Mouse (Mus musculus) neural tube, embryonic 11.5 days (tissue): ENCODE data around the gene Helq. TPM values are rescaled to one million over a fixed set of nuclear protein-coding genes. Genes with fewer than 3 reads are reported as not detected.

Source experiments
- ATAC-seq: fragments of 200-750 bp; cut with Nextera tagmentation; 2 replicates; pipeline ENCODE4 v1.8.0; 2017; ENCODE audit warnings: moderate number of reproducible peaks, mild to moderate bottlenecking, moderate TSS enrichment, moderate library complexity; ENCODE audit not compliant: insufficient read depth, low FRiP score, low TSS enrichment
- DNase-seq: peaks from one replicate; pipeline ENCODE4 v3.0.0-alpha.2; 2015; ENCODE audit warnings: low spot score
- H3K27ac ChIP-seq: fragments of 300-500 bp; sonication (generic); 2 replicates; pipeline ENCODE4 v1.5.1; 2014; ENCODE audit warnings: low read depth, mild to moderate bottlenecking, low read length
- H3K27me3 ChIP-seq: fragments of 300-500 bp; sonication (generic); 2 replicates; pipeline ENCODE4 v1.6.1; 2014; ENCODE audit warnings: mild to moderate bottlenecking, low read length, mixed read lengths; ENCODE audit not compliant: control insufficient read depth, insufficient read depth
- H3K36me3 ChIP-seq: fragments of 300-500 bp; sonication (generic); 2 replicates; pipeline ENCODE4 v1.6.1; 2014; ENCODE audit warnings: mild to moderate bottlenecking, low read length, moderate library complexity, mixed read lengths; ENCODE audit not compliant: control insufficient read depth, insufficient read depth
- H3K4me1 ChIP-seq: fragments of 300-500 bp; sonication (generic); 2 replicates; pipeline ENCODE4 v1.6.1; 2014; ENCODE audit warnings: low read length, mixed read lengths; ENCODE audit not compliant: control insufficient read depth, insufficient read depth
- H3K4me2 ChIP-seq: fragments of 300-500 bp; sonication (generic); 2 replicates; pipeline ENCODE4 v1.6.1; 2014; ENCODE audit warnings: low read depth, mild to moderate bottlenecking, moderate library complexity
- H3K4me3 ChIP-seq: fragments of 300-500 bp; sonication (generic); 2 replicates; pipeline ENCODE4 v1.5.1; 2014; ENCODE audit warnings: low read depth, low read length
- H3K9ac ChIP-seq: fragments of 300-500 bp; sonication (generic); 2 replicates; pipeline ENCODE4 v1.6.1; 2014; ENCODE audit warnings: mild to moderate bottlenecking, low read length
- H3K9me3 ChIP-seq: fragments of 300-500 bp; sonication (generic); 2 replicates; pipeline ENCODE4 v1.6.1; 2016; ENCODE audit warnings: low read length; ENCODE audit not compliant: control insufficient read depth
- WGBS: fragments of 180-500 bp; shearing (Covaris S2); extraction: QIAGEN DNeasy Blood & Tissue Kit; methylation state at CpG from one replicate; pipeline ENCODE4 v1.1.7; 2014; 5-methylcytosine and 5-hydroxymethylcytosine counted together
- polyA plus RNA-seq: library from polyadenylated mRNA; unstranded; fragments of >200 nt; fragmentation: Nextera tagmentation; extraction: Ambion mirVana; gene quantifications from 2 replicates; pipeline ENCODE4 v1.2.1, GENCODE M21; 2014

Helq gene
- polyA plus RNA-seq, result 19.8 and 24.0 TPM in 2 replicates

DNA sequence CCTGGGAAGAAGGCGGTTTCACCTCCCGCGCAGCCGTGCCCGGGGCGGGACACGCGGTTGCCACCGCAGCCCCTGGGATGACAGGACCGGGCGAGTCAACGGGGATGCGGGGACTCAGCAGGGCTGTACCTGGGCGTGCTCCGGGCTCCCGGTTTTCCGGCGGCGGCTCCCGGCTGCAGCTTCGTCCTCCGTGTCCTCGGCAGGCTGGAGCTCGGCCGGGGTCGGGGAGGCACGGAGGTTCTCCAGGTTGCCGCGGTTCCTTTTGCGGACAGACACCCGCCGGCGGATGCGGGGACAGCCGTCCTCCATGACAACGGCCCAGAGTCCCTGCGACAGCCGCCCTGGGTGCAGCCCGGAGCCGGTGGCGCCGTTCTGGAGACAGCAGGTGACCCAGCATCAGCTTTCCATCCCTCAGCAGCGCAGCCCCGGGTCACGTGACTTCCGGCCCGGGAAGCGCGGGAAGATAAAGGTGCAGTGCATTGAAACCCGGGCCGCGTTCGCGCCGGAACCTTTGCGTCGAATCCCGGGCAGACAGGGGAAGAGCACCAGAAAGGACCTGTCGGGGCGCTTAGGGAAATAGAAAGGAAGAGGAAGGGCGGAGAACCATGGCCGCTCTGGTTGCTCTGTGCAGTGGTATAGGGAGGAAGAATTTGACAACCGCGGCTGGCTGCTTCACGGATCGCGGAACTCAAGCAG is at the start of gene Helq, which contains the start of gene Mrps18c:
Gene Helq, minus strand, starts transcription at position 434 of the 696 bp plus-strand sequence.
Gene Mrps18c, plus strand, starts transcription at position 463 of the 696 bp plus-strand sequence.
- peak; percentile 95 for DNase-seq
- WGBS, result under 1% methylated on average over 58 of the region's 67 CpGs
- H3K27ac ChIP-seq, result no peak within 1 kb of the TSS
- H3K4me2 ChIP-seq, result peak within 1 kb of the TSS; percentile 90
- peak within 1 kb of the TSS; percentile 77 for H3K4me3 ChIP-seq
- H3K36me3 ChIP-seq, result peaks cover 5% of the 10 kb centered on the region; the same call in 1 of the 2 replicates
- ATAC-seq, result peak; percentile 97
- peak within 1 kb of the TSS; percentile 84 for H3K9ac ChIP-seq
- peaks cover 4% of the 10 kb centered on the region for H3K4me1 ChIP-seq
- no peaks in the 10 kb centered on the region for H3K9me3 ChIP-seq
- no peaks in the 10 kb centered on the region for H3K27me3 ChIP-seq

DNA sequence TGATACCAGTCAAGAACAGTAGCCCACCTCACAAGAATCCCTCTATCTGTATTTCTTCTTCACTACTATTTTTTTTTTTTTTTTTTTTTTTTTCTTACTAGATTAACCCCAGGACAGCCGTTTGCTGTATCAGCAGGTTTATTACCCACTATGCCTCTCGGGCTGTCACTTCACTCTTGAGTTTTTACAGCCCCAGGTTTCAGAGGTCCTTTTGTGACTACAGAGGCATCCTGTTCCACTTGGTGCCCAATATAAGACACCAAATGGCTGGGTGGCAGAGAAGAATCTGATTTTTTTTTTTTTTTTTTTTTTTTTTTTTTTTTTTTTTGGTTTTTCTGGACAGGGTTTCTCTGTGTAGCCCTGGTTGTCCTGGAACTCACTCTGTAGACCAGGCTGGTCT is 48.7 kb upstream of the Helq start:
- Histone ChIP-seq H3K27me3 (peaks cover 37% of the 10 kb centered on the region), H3K36me3 (no peaks in the 10 kb centered on the region), H3K4me1 (peaks cover 6% of the 10 kb centered on the region; the same call in 1 of the 2 replicates), H3K9me3 (no peaks in the 10 kb centered on the region), H3K9ac (no peak overlapping the region), H3K4me2 (peak overlapping the region; percentile 99), H3K27ac (no peak overlapping the region), H3K4me3 (peak overlapping the region; percentile 59; the same call in 1 of the 2 replicates)
- ATAC-seq, result no peak
- no peak for DNase-seq
- WGBS, result 0% methylated on average over 2 of the region's 2 CpGs

DNA sequence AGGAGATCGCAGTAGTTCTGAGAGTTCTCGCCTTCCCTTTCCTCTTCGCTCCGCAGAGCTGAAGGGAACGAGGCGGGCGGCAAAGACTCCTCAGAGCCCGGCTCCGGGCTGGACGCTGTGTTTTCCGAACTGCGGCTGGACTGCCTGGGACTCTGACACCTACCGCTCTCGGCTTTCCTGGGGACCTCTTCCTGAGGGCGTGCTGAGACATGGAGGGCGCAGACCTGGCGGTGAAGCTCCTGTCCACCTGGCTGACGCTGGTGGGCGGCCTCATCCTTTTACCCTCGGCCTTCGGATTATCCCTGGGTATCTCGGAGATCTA is 48.2 kb upstream of the Helq start:
- WGBS, result under 1% methylated on average over 22 of the region's 22 CpGs
- peaks cover 6% of the 10 kb centered on the region; the same call in 1 of the 2 replicates for H3K4me1 ChIP-seq
- peak overlapping the region; percentile 99 for H3K4me2 ChIP-seq
- H3K36me3 ChIP-seq, result no peaks in the 10 kb centered on the region
- no peak for DNase-seq
- peaks cover 37% of the 10 kb centered on the region for H3K27me3 ChIP-seq
- peak overlapping the region; percentile 58 for H3K9ac ChIP-seq
- no peak overlapping the region for H3K27ac ChIP-seq
- H3K9me3 ChIP-seq, result no peaks in the 10 kb centered on the region
- no peak for ATAC-seq
- H3K4me3 ChIP-seq, result peak overlapping the region; percentile 59

DNA sequence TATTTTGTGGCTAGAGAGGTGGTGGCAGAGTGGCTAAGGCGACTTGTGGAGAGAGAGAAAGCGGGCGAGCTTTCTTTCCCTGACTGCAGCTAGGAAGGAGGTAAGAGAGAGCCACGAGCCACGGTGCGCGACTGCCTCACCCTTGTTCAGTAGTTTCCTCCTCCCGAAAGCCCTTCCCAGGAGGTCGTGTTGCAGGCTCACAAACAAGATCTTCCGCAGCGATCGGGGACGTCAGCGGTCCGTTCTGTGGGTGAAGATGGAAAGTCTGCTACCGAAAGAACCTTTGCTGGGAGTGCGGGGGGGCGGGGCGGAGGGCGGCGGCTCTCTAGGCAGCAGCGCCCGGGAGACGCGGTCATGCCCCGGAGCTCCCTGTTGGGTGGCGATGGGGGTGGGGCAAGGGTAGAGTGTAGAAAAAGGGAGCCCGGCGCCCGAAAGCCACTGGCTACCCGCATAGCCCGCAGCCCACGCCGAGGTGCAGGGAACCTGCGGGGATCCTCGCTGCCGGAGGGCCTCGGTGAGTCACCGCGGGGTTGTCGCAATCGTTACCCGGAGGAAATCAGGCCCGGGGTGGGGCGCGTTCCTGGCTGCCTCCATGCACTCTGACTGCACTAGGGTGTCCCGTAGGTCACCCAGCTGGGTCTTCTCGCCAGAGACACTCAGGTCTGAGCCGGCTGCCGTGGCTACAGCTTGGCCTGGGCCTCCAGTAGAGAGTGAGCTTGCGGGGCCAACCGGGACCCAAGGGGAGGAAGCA is 47.6 kb upstream of the Helq start:
- Histone ChIP-seq H3K4me2 (peak overlapping the region; percentile 99), H3K27me3 (peaks cover 37% of the 10 kb centered on the region), H3K36me3 (no peaks in the 10 kb centered on the region), H3K27ac (no peak overlapping the region), H3K9me3 (no peaks in the 10 kb centered on the region), H3K4me1 (peaks cover 6% of the 10 kb centered on the region; the same call in 1 of the 2 replicates), H3K4me3 (peak overlapping the region; percentile 59), H3K9ac (peak overlapping the region; percentile 58)
- WGBS, result 0% methylated on average over 45 of the region's 52 CpGs
- DNase-seq, result peak; percentile 67
- peak; percentile 45; the same call in 1 of the 2 replicates for ATAC-seq

DNA sequence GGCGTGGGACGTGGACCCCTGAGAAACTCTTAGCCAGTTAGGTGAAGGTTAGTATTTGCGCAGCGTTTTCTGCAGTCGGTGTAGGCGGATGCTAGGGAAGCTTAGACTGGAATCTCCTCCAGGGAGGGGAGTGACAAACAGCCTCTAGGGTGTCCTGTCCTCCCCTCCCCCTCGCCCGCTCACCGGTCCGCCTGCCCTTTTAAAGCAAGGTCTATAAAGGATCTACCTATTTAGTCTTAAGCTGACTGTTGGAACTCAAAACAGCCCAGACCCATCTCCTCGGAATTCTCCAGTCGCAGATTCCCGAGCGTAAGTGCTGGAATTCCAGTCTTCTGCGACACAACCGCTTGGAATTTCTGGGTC is 47.1 kb upstream of the Helq start, which contains the start of gene Gpat3:
Gene Gpat3, plus strand, starts transcription at position 229 of the 363 bp plus-strand sequence.
- under 1% methylated on average over 16 of the region's 16 CpGs for WGBS
- Histone ChIP-seq H3K4me3 (peak within 1 kb of the TSS; percentile 59), H3K9me3 (no peaks in the 10 kb centered on the region), H3K4me2 (peak within 1 kb of the TSS; percentile 99), H3K27me3 (peaks cover 37% of the 10 kb centered on the region), H3K27ac (no peak within 1 kb of the TSS), H3K4me1 (peaks cover 6% of the 10 kb centered on the region; the same call in 1 of the 2 replicates), H3K9ac (peak within 1 kb of the TSS; percentile 58), H3K36me3 (no peaks in the 10 kb centered on the region)
- ATAC-seq (no peak), DNase-seq (no peak)

DNA sequence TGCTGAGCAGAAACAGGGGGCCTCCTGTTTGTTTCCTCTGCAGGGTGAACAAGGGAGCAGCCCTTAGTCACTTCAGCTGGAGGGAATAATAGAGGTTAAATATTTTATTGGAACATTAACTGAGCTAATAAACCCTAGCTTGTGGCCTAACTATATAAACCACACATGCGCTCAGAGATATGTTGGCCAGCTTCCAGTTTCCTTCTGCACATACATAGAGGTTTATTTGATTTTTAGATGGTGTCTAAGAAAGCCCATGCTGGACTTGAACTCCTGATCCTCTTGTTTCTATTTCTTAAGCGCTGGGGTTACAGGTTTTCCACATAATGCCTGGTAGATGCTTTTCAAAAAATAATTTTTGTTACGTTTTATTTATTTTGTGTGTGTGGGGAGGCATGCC is 46.1 kb upstream of the Helq start:
- Histone ChIP-seq H3K27ac (no peak overlapping the region), H3K27me3 (peaks cover 37% of the 10 kb centered on the region), H3K4me1 (peaks cover 6% of the 10 kb centered on the region; the same call in 1 of the 2 replicates), H3K9ac (no peak overlapping the region), H3K9me3 (no peaks in the 10 kb centered on the region), H3K36me3 (no peaks in the 10 kb centered on the region), H3K4me3 (no peak overlapping the region), H3K4me2 (no peak overlapping the region)
- ATAC-seq (no peak), DNase-seq (no peak)
- 60% methylated on average over 3 of the region's 3 CpGs for WGBS

DNA sequence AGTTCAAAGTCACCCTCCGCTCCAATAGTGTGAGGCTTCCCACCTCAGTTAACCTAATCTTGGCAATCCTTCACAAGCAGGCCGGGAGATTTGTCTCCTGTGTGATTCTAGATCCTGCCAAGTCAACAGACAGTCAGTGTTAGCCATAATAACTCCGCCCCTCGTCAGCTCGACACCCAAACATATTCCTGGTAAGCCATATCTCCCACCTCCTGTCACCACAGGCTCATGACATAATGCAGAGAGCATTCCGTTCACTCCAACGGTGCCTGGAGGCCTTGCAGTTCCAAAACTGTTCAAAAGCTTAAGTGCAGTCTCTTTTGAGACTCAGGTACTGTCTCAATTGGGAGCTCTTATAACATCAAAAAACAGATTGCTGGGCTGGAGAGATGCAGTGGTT is 39.5 kb upstream of the Helq start:
- Histone ChIP-seq H3K27ac (no peak overlapping the region), H3K4me1 (no peaks in the 10 kb centered on the region), H3K36me3 (no peaks in the 10 kb centered on the region), H3K9ac (no peak overlapping the region), H3K4me3 (no peak overlapping the region), H3K4me2 (no peak overlapping the region), H3K9me3 (no peaks in the 10 kb centered on the region), H3K27me3 (no peaks in the 10 kb centered on the region)
- ATAC-seq (no peak), DNase-seq (no peak)
- WGBS, result 95% methylated on average over 7 of the region's 7 CpGs

DNA sequence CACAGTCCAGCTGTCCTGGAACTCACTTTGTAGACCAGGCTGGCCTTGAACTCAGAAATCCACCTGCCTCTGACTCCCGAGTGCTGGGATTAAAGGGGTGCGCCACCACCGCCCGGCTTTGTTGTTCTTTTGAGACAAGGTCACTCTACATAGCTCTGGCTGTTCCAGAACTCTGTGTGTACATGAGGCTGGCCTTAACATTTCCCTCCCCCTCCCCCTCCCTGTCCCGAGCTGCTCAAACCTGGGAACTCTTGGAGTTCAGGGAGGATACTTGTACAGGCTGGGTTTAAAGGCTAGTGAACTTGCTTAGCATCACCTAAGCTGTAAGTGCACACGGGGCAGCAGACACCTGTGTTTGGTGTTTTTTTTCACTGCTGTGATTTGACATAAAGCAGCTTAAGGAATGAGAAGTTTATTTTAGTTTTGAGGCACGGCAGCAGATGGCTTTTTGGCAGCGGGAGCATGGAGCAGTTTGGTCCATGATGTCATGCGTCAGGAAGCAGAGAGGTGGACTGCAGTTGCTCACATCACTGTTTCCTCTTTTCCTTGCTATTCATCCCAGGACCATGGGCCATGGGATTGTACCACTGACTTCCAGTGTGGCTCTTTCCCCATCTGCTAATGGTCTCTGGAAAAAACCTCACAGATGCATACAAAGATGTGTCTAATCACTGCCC is 37.6 kb upstream of the Helq start:
- Histone ChIP-seq H3K4me2 (no peak overlapping the region), H3K27me3 (no peaks in the 10 kb centered on the region), H3K4me3 (no peak overlapping the region), H3K4me1 (no peaks in the 10 kb centered on the region), H3K9me3 (no peaks in the 10 kb centered on the region), H3K27ac (no peak overlapping the region), H3K36me3 (no peaks in the 10 kb centered on the region), H3K9ac (no peak overlapping the region)
- DNase-seq (no peak), ATAC-seq (no peak)
- WGBS, result 82% methylated on average over 9 of the region's 9 CpGs
